Mouse (Mus musculus) CH12.LX (cell line): ENCODE measurements around the gene Itga9. TPM values are rescaled to one million over a fixed set of nuclear protein-coding genes. Genes with fewer than 3 reads are reported as not detected.

Experiments
- DNase-seq: peaks from one replicate; pipeline ENCODE4 v3.0.0-alpha.2; 2013; ENCODE audit errors: extremely low read depth
- H3K27ac ChIP-seq: 2 replicates; pipeline ENCODE4 v1.5.1; 2012; ENCODE audit warnings: low read depth, mild to moderate bottlenecking, control low read depth, moderate library complexity; ENCODE audit not compliant: insufficient read depth
- H3K27me3 ChIP-seq: replicated peaks from 2 replicates; pipeline ENCODE3; 2012; ENCODE audit warnings: inconsistent platforms
- H3K36me3 ChIP-seq, 2 experiments: replicated peaks in 1 of 2; 2 replicates each; pipeline versions ENCODE3 to v1.6.1; 2012; ENCODE audit warnings: inconsistent platforms in 1 of 2, low read length in 1 of 2, mild to moderate bottlenecking in 1 of 2, mixed read lengths in 1 of 2, moderate library complexity in 1 of 2; ENCODE audit not compliant: control insufficient read depth in 1 of 2, insufficient read depth in 1 of 2
- H3K4me1 ChIP-seq, 2 experiments: 2 replicates each; pipeline ENCODE4 v1.6.1; 2012; ENCODE audit warnings: inconsistent platforms in 1 of 2, moderate library complexity in 1 of 2; ENCODE audit not compliant: insufficient read depth in 2 of 2, control insufficient read depth in 1 of 2
- H3K4me2 ChIP-seq: 2 replicates; pipeline ENCODE4 v1.6.1; 2012; ENCODE audit warnings: low read depth, mild to moderate bottlenecking, control low read depth; ENCODE audit not compliant: poor library complexity, insufficient read depth, severe bottlenecking
- H3K4me3 ChIP-seq, 3 experiments: fragments of 150-350 bp in 1 of 3; sonication (generic) in 1 of 3; replicated peaks in 1 of 3; 2 replicates each; pipeline versions ENCODE3 to v1.5.1; 2011 to 2012; ENCODE audit warnings: low read depth in 2 of 3, low read length in 2 of 3, mild to moderate bottlenecking in 2 of 3, moderate library complexity in 2 of 3, control low read depth in 1 of 3, improper control_type of control experiment in 1 of 3, inconsistent platforms in 1 of 3, mixed read lengths in 1 of 3; ENCODE audit not compliant: poor library complexity in 1 of 3
- H3K79me2 ChIP-seq: replicated peaks from 2 replicates; pipeline ENCODE4 v1.6.1; 2012; ENCODE audit warnings: mild to moderate bottlenecking, moderate library complexity; ENCODE audit not compliant: control insufficient read depth, poor library complexity, insufficient read depth, severe bottlenecking; ENCODE audit errors: extremely low read depth
- H3K9ac ChIP-seq: 2 replicates; pipeline ENCODE4 v1.6.1; 2012; ENCODE audit warnings: low read depth, mild to moderate bottlenecking, control low read depth, moderate library complexity; ENCODE audit not compliant: insufficient read depth
- H3K9me3 ChIP-seq: replicated peaks from 2 replicates; pipeline ENCODE3; 2012; ENCODE audit warnings: low read length, inconsistent platforms, mixed read lengths
- EP300 ChIP-seq: IDR thresholded peaks from 2 replicates; pipeline ENCODE4 v1.6.1; 2011; ENCODE audit warnings: low read length, improper control_type of control experiment
- ETS1 ChIP-seq: conservative IDR thresholded peaks from 2 replicates; pipeline ENCODE4 v1.6.1; 2012; ENCODE audit warnings: low read depth, mild to moderate bottlenecking, inconsistent platforms, low read length, improper control_type of control experiment, moderate library complexity
- HCFC1 ChIP-seq: IDR thresholded peaks from 2 replicates; pipeline ENCODE4 v1.6.1; 2012; ENCODE audit warnings: low read depth, mild to moderate bottlenecking, inconsistent platforms, low read length, improper control_type of control experiment
- JUND ChIP-seq: conservative IDR thresholded peaks from 2 replicates; pipeline ENCODE4 v1.6.1; 2011; ENCODE audit warnings: low read depth, low read length, improper control_type of control experiment
- MAX ChIP-seq: IDR thresholded peaks from 2 replicates; pipeline ENCODE4 v1.6.1; 2011; ENCODE audit warnings: low read length, improper control_type of control experiment
- MEF2A ChIP-seq: IDR thresholded peaks from 2 replicates; pipeline ENCODE4 v1.6.1; 2014; ENCODE audit warnings: low read depth, mild to moderate bottlenecking, inconsistent platforms, low read length, improper control_type of control experiment, borderline replicate concordance
- NELFE ChIP-seq: IDR thresholded peaks from 2 replicates; pipeline ENCODE4 v1.6.1; 2011; ENCODE audit warnings: low read depth, low read length, improper control_type of control experiment
- POLR2AphosphoS2 ChIP-seq: IDR thresholded peaks from 2 replicates; pipeline ENCODE4 v1.6.1; 2011; ENCODE audit warnings: low read depth, low read length, improper control_type of control experiment
- RAD21 ChIP-seq: IDR thresholded peaks from 2 replicates; pipeline ENCODE4 v1.6.1; 2011; ENCODE audit warnings: low read depth, mild to moderate bottlenecking, low read length, improper control_type of control experiment, moderate library complexity
- RCOR1 ChIP-seq: conservative IDR thresholded peaks from 2 replicates; pipeline ENCODE4 v1.6.1; 2012; ENCODE audit warnings: low read depth, mild to moderate bottlenecking, inconsistent platforms, low read length, improper control_type of control experiment
- TCF12 ChIP-seq: IDR thresholded peaks from 2 replicates; pipeline ENCODE4 v1.6.1; 2014; ENCODE audit warnings: low read depth, mild to moderate bottlenecking, inconsistent platforms, low read length, improper control_type of control experiment
- UBTF ChIP-seq: IDR thresholded peaks from 2 replicates; pipeline ENCODE4 v1.6.1; 2012; ENCODE audit warnings: low read depth, mild to moderate bottlenecking, inconsistent platforms, low read length, improper control_type of control experiment, moderate library complexity
- USF1 ChIP-seq: IDR thresholded peaks from 2 replicates; pipeline ENCODE4 v1.6.1; 2014; ENCODE audit warnings: low read depth, mild to moderate bottlenecking, inconsistent platforms, low read length, improper control_type of control experiment
- USF2 ChIP-seq: conservative IDR thresholded peaks from 2 replicates; pipeline ENCODE4 v1.6.1; 2011; ENCODE audit warnings: low read depth, low read length, improper control_type of control experiment
- dilution Hi-C: fragments of 300-500 bp; cut with MboI; formaldehyde crosslinking; loops from 2 replicates; pipeline ENCODE4 v1.14.3; 2020; ENCODE audit warnings: low sequenced_read_pairs; ENCODE audit not compliant: extremely low pct_unique_long_range_greater_than_20kb, extremely low pct_ligation_motif_present
- in situ Hi-C: fragments of 300-500 bp; cut with MboI; formaldehyde crosslinking; loops from 3 replicates; pipeline ENCODE4 v1.14.3; 2019; ENCODE audit warnings: low sequenced_read_pairs, low pct_ligation_motif_present, low pct_unique_long_range_greater_than_20kb, mixed read lengths
- polyA plus RNA-seq: library from polyadenylated mRNA; unstranded; fragments of >175 nt; gene quantifications from 2 replicates; pipeline ENCODE4 v1.2.1, GENCODE M21; 2012; ENCODE audit warnings: low read depth; ENCODE audit not compliant: insufficient read length
- total RNA-seq, 2 experiments: library from RNA; depleted of rRNA; stranded (reverse); fragments of 300-350 nt in 1 of 2; fragments of >200 nt in 1 of 2; gene quantifications; 2 replicates each; pipeline ENCODE4 v1.2.3; 2012 to 2014

The Itga9 gene
- total and polyA plus RNA-seq, 3 experiments = 0.19 TPM; not detected in 2

DNA sequence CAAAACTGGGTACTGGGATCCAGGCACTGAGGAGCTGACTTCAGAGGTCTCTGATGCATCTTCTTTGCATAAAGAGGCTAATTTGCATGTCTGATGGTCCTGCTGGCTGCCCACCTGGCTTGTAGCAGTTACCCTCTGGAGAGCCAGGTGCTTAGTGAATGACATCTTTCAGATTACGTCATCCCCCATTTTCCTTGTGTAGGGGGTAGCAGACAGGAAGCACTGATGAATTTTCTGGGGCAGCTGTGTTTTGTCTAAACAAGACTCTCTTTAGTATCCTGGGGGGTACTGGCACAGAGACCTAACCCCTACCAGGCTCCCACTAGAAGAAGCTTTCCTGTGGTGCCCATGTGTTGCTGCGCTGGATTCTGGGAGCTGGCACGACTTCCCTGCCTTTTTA, 212.0 kb downstream of the Itga9 start:
- Histone ChIP-seq H3K27me3 (peaks cover 26% of the 10 kb centered on the region), H3K4me1 (peaks cover 0 to 16% of the 10 kb centered on the region in 2 experiments; a peak in 3 of 4 replicates), H3K9ac (no peak overlapping the region), H3K9me3 (peaks cover 9% of the 10 kb centered on the region), H3K36me3 (no peaks in the 10 kb centered on the region), H3K27ac (no peak overlapping the region), H3K4me2 (no peak overlapping the region), H3K4me3 (no peak overlapping the region), H3K79me2 (no peaks in the 10 kb centered on the region)
- dilution Hi-C loops = no loop called here
- TF ChIP-seq ETS1 = 0 out of 2 replicates have a peak, but pooled peaks have one; percentile 48
- peak; percentile 29; the same call in 1 of the 2 replicates for TF ChIP-seq EP300
- no peak for TF ChIP-seq USF1
- peak; percentile 60 for TF ChIP-seq TCF12
- in situ Hi-C loops = no loop called here
- DNase-seq = peak; percentile 61

GRCm38 (mm10) chr9:118821220-118822185, 215.0 kb downstream of the Itga9 start:
- dilution Hi-C loops (no loop called here), in situ Hi-C loops (no loop called here)
- Histone ChIP-seq H3K9me3 (peaks cover 4% of the 10 kb centered on the region), H3K4me3 (no peak overlapping the region), H3K9ac (no peak overlapping the region), H3K79me2 (no peaks in the 10 kb centered on the region), H3K4me2 (no peak overlapping the region), H3K27ac (no peak overlapping the region), H3K27me3 (peaks cover 45% of the 10 kb centered on the region), H3K4me1 (peaks cover 0 to 16% of the 10 kb centered on the region in 2 experiments; a peak in 3 of 4 replicates), H3K36me3 (no peaks in the 10 kb centered on the region)
- no peak for TF ChIP-seq TCF12
- no peak for TF ChIP-seq JUND
- no peak for TF ChIP-seq POLR2AphosphoS2
- TF ChIP-seq NELFE = no peak
- TF ChIP-seq MAX = no peak
- no peak for TF ChIP-seq RCOR1
- TF ChIP-seq RAD21 = no peak
- no peak for TF ChIP-seq USF2
- TF ChIP-seq MEF2A = no peak
- TF ChIP-seq UBTF = no peak
- no peak for TF ChIP-seq HCFC1
- no peak for DNase-seq
